Mouse (Mus musculus) CH12.LX (cell line): ENCODE results near the gene Itfg1. TPM values are rescaled to one million over a fixed set of nuclear protein-coding genes. Genes with fewer than 3 reads are reported as not detected.

Experiments
- DNase-seq: peaks from one replicate; pipeline ENCODE4 v3.0.0-alpha.2; 2013; ENCODE audit errors: extremely low read depth
- H3K27ac ChIP-seq: 2 replicates; pipeline ENCODE4 v1.5.1; 2012; ENCODE audit warnings: low read depth, mild to moderate bottlenecking, control low read depth, moderate library complexity; ENCODE audit not compliant: insufficient read depth
- H3K27me3 ChIP-seq: replicated peaks from 2 replicates; pipeline ENCODE3; 2012; ENCODE audit warnings: inconsistent platforms
- H3K36me3 ChIP-seq, 2 experiments: replicated peaks in 1 of 2; 2 replicates each; pipeline versions ENCODE3 to v1.6.1; 2012; ENCODE audit warnings: inconsistent platforms in 1 of 2, low read length in 1 of 2, mild to moderate bottlenecking in 1 of 2, mixed read lengths in 1 of 2, moderate library complexity in 1 of 2; ENCODE audit not compliant: control insufficient read depth in 1 of 2, insufficient read depth in 1 of 2
- H3K4me1 ChIP-seq, 2 experiments: 2 replicates each; pipeline ENCODE4 v1.6.1; 2012; ENCODE audit warnings: inconsistent platforms in 1 of 2, moderate library complexity in 1 of 2; ENCODE audit not compliant: insufficient read depth in 2 of 2, control insufficient read depth in 1 of 2
- H3K4me2 ChIP-seq: 2 replicates; pipeline ENCODE4 v1.6.1; 2012; ENCODE audit warnings: low read depth, mild to moderate bottlenecking, control low read depth; ENCODE audit not compliant: poor library complexity, insufficient read depth, severe bottlenecking
- H3K4me3 ChIP-seq, 3 experiments: fragments of 150-350 bp in 1 of 3; sonication (generic) in 1 of 3; replicated peaks in 1 of 3; 2 replicates each; pipeline versions ENCODE3 to v1.5.1; 2011 to 2012; ENCODE audit warnings: low read depth in 2 of 3, low read length in 2 of 3, mild to moderate bottlenecking in 2 of 3, moderate library complexity in 2 of 3, control low read depth in 1 of 3, improper control_type of control experiment in 1 of 3, inconsistent platforms in 1 of 3, mixed read lengths in 1 of 3; ENCODE audit not compliant: poor library complexity in 1 of 3
- H3K79me2 ChIP-seq: replicated peaks from 2 replicates; pipeline ENCODE4 v1.6.1; 2012; ENCODE audit warnings: mild to moderate bottlenecking, moderate library complexity; ENCODE audit not compliant: control insufficient read depth, poor library complexity, insufficient read depth, severe bottlenecking; ENCODE audit errors: extremely low read depth
- H3K9ac ChIP-seq: 2 replicates; pipeline ENCODE4 v1.6.1; 2012; ENCODE audit warnings: low read depth, mild to moderate bottlenecking, control low read depth, moderate library complexity; ENCODE audit not compliant: insufficient read depth
- H3K9me3 ChIP-seq: replicated peaks from 2 replicates; pipeline ENCODE3; 2012; ENCODE audit warnings: low read length, inconsistent platforms, mixed read lengths
- BHLHE40 ChIP-seq: IDR thresholded peaks from 2 replicates; pipeline ENCODE4 v1.6.1; 2011; ENCODE audit warnings: mild to moderate bottlenecking, low read depth, low read length, improper control_type of control experiment
- CHD1 ChIP-seq: IDR thresholded peaks from 2 replicates; pipeline ENCODE4 v1.6.1; 2012; ENCODE audit warnings: low read depth, low read length, improper control_type of control experiment, inconsistent platforms
- CHD2 ChIP-seq: IDR thresholded peaks from 2 replicates; pipeline ENCODE4 v1.6.1; 2011; ENCODE audit warnings: low read length, improper control_type of control experiment
- E2F4 ChIP-seq: IDR thresholded peaks from 2 replicates; pipeline ENCODE4 v1.6.1; 2011; ENCODE audit warnings: low read depth, low read length, improper control_type of control experiment; ENCODE audit not compliant: insufficient replicate concordance
- ELF1 ChIP-seq: IDR thresholded peaks from 2 replicates; pipeline ENCODE4 v1.6.1; 2014; ENCODE audit warnings: low read depth, mild to moderate bottlenecking, inconsistent platforms, low read length, improper control_type of control experiment
- ETS1 ChIP-seq: conservative IDR thresholded peaks from 2 replicates; pipeline ENCODE4 v1.6.1; 2012; ENCODE audit warnings: low read depth, mild to moderate bottlenecking, inconsistent platforms, low read length, improper control_type of control experiment, moderate library complexity
- GABPA ChIP-seq: IDR thresholded peaks from 2 replicates; pipeline ENCODE4 v1.6.1; 2012; ENCODE audit warnings: low read depth, low read length, improper control_type of control experiment, inconsistent platforms; ENCODE audit not compliant: insufficient replicate concordance
- HCFC1 ChIP-seq: IDR thresholded peaks from 2 replicates; pipeline ENCODE4 v1.6.1; 2012; ENCODE audit warnings: low read depth, mild to moderate bottlenecking, inconsistent platforms, low read length, improper control_type of control experiment
- IRF4 ChIP-seq: IDR thresholded peaks from 2 replicates; pipeline ENCODE4 v1.6.1; 2014; ENCODE audit warnings: low read depth, mild to moderate bottlenecking, inconsistent platforms, low read length, improper control_type of control experiment
- JUN ChIP-seq: IDR thresholded peaks from 2 replicates; pipeline ENCODE4 v1.6.1; 2011; ENCODE audit warnings: low read depth, mild to moderate bottlenecking, low read length, improper control_type of control experiment, moderate library complexity; ENCODE audit not compliant: insufficient read depth
- KAT2A ChIP-seq: IDR thresholded peaks from 2 replicates; pipeline ENCODE4 v1.6.1; 2012; ENCODE audit warnings: low read length, improper control_type of control experiment, inconsistent platforms; ENCODE audit not compliant: insufficient replicate concordance
- MXI1 ChIP-seq: IDR thresholded peaks from 2 replicates; pipeline ENCODE4 v1.6.1; 2011; ENCODE audit warnings: mild to moderate bottlenecking, low read depth, low read length, improper control_type of control experiment
- NRF1 ChIP-seq: IDR thresholded peaks from 2 replicates; pipeline ENCODE4 v1.6.1; 2014; ENCODE audit warnings: low read depth, mild to moderate bottlenecking, inconsistent platforms, low read length, improper control_type of control experiment, moderate library complexity
- RAD21 ChIP-seq: IDR thresholded peaks from 2 replicates; pipeline ENCODE4 v1.6.1; 2011; ENCODE audit warnings: low read depth, mild to moderate bottlenecking, low read length, improper control_type of control experiment, moderate library complexity
- RCOR1 ChIP-seq: conservative IDR thresholded peaks from 2 replicates; pipeline ENCODE4 v1.6.1; 2012; ENCODE audit warnings: low read depth, mild to moderate bottlenecking, inconsistent platforms, low read length, improper control_type of control experiment
- SIN3A ChIP-seq: IDR thresholded peaks from 2 replicates; pipeline ENCODE4 v1.6.1; 2012; ENCODE audit warnings: low read length, improper control_type of control experiment, inconsistent platforms
- TBP ChIP-seq: conservative IDR thresholded peaks from 2 replicates; pipeline ENCODE4 v1.6.1; 2011; ENCODE audit warnings: low read depth, low read length, improper control_type of control experiment
- UBTF ChIP-seq: IDR thresholded peaks from 2 replicates; pipeline ENCODE4 v1.6.1; 2012; ENCODE audit warnings: low read depth, mild to moderate bottlenecking, inconsistent platforms, low read length, improper control_type of control experiment, moderate library complexity
- USF1 ChIP-seq: IDR thresholded peaks from 2 replicates; pipeline ENCODE4 v1.6.1; 2014; ENCODE audit warnings: low read depth, mild to moderate bottlenecking, inconsistent platforms, low read length, improper control_type of control experiment
- USF2 ChIP-seq: conservative IDR thresholded peaks from 2 replicates; pipeline ENCODE4 v1.6.1; 2011; ENCODE audit warnings: low read depth, low read length, improper control_type of control experiment
- ZC3H11A ChIP-seq: IDR thresholded peaks from 2 replicates; pipeline ENCODE4 v1.6.1; 2012; ENCODE audit warnings: low read depth, mild to moderate bottlenecking, inconsistent platforms, low read length, improper control_type of control experiment
- ZKSCAN1 ChIP-seq: IDR thresholded peaks from 2 replicates; pipeline ENCODE4 v1.6.1; 2012; ENCODE audit warnings: low read depth, inconsistent platforms, low read length, improper control_type of control experiment, borderline replicate concordance
- ZMIZ1 ChIP-seq: IDR thresholded peaks from 2 replicates; pipeline ENCODE4 v1.6.1; 2012; ENCODE audit warnings: low read depth, mild to moderate bottlenecking, inconsistent platforms, low read length, improper control_type of control experiment
- dilution Hi-C: fragments of 300-500 bp; cut with MboI; formaldehyde crosslinking; loops from 2 replicates; pipeline ENCODE4 v1.14.3; 2020; ENCODE audit warnings: low sequenced_read_pairs; ENCODE audit not compliant: extremely low pct_unique_long_range_greater_than_20kb, extremely low pct_ligation_motif_present
- in situ Hi-C: fragments of 300-500 bp; cut with MboI; formaldehyde crosslinking; loops from 3 replicates; pipeline ENCODE4 v1.14.3; 2019; ENCODE audit warnings: low sequenced_read_pairs, low pct_ligation_motif_present, low pct_unique_long_range_greater_than_20kb, mixed read lengths
- polyA plus RNA-seq: library from polyadenylated mRNA; unstranded; fragments of >175 nt; gene quantifications from 2 replicates; pipeline ENCODE4 v1.2.1, GENCODE M21; 2012; ENCODE audit warnings: low read depth; ENCODE audit not compliant: insufficient read length
- total RNA-seq, 2 experiments: library from RNA; depleted of rRNA; stranded (reverse); fragments of 300-350 nt in 1 of 2; fragments of >200 nt in 1 of 2; gene quantifications; 2 replicates each; pipeline ENCODE4 v1.2.3; 2012 to 2014

Gene Itfg1
- total and polyA plus RNA-seq, 3 experiments: 25.1 to 55.3 (median 26.2) TPM

DNA sequence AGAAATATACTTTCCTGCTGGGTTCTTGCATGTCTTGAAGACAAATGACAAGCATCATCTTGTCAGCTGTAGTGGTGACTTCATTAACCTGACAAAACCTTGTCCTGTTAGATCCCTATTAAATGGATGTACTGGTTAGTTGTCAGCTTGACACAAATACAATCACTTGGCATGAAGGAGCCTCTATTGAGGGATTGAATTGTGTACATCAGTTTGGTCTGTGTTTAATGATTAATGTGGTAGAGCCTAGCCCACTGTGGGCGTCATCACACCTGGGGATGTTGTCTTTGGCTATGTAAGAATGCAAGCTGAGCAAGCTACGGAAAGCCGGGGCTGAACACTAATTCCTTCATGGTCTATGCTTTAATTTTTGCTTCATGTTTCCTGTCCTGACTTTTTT, 44.1 kb upstream of the Itfg1 start:
- Histone ChIP-seq H3K9me3 (no peaks in the 10 kb centered on the region), H3K4me2 (no peak overlapping the region), H3K36me3 (peaks cover 11 to 41% of the 10 kb centered on the region in 2 experiments), H3K79me2 (no peaks in the 10 kb centered on the region), H3K4me3 (no peak overlapping the region), H3K4me1 (no peaks in the 10 kb centered on the region), H3K27ac (no peak overlapping the region), H3K9ac (no peak overlapping the region), H3K27me3 (no peaks in the 10 kb centered on the region)
- in situ Hi-C loops: no loop called here
- dilution Hi-C loops: no loop called here
- no peak for DNase-seq
- TF ChIP-seq ELF1 (no peak), USF2 (no peak), E2F4 (no peak), GABPA (no peak), UBTF (no peak), KAT2A (no peak), ETS1 (no peak), BHLHE40 (no peak), MXI1 (no peak), IRF4 (no peak), USF1 (no peak), ZC3H11A (no peak), ZMIZ1 (no peak), CHD1 (no peak), CHD2 (no peak), TBP (no peak), NRF1 (no peak), ZKSCAN1 (no peak)

- no peak overlapping the region for H3K4me3 ChIP-seq
- H3K36me3 ChIP-seq: peaks cover 15 to 48% of the 10 kb centered on the region in 2 experiments
- H3K4me1 ChIP-seq: no peaks in the 10 kb centered on the region
- H3K9ac ChIP-seq: no peak overlapping the region
- in situ Hi-C loops (no loop called here), dilution Hi-C loops (no loop called here)
- H3K27ac ChIP-seq: no peak overlapping the region
- DNase-seq: no peak
- no peaks in the 10 kb centered on the region for H3K27me3 ChIP-seq
- no peak for TF ChIP-seq JUN
- TF ChIP-seq SIN3A: no peak
- TF ChIP-seq USF1: no peak
- no peak for TF ChIP-seq HCFC1
- no peak for TF ChIP-seq RCOR1
- no peak for TF ChIP-seq RAD21
- no peak for TF ChIP-seq CHD2
- no peak for TF ChIP-seq UBTF
- no peaks in the 10 kb centered on the region for H3K9me3 ChIP-seq
- H3K4me2 ChIP-seq: no peak overlapping the region
- no peaks in the 10 kb centered on the region for H3K79me2 ChIP-seq
Measured at GRCm38 (mm10) chr8:85879624-85880023, 38.9 kb upstream of the Itfg1 start.
